Mouse (Mus musculus) C2C12 (cell line): ENCODE results near the gene Trim44.

Experiments used
- CTCF ChIP-seq: IDR thresholded peaks from one replicate; pipeline ENCODE4 v1.5.1; 2011; ENCODE audit not compliant: control insufficient read depth, insufficient read depth, insufficient read length
- MAX ChIP-seq: IDR thresholded peaks from one replicate; pipeline ENCODE4 v1.6.1; 2011; ENCODE audit warnings: mild to moderate bottlenecking, control low read depth
- MYOG ChIP-seq: IDR thresholded peaks from one replicate; pipeline ENCODE4 v1.6.1; 2011; ENCODE audit not compliant: control insufficient read depth, insufficient read length; ENCODE audit errors: extremely low read depth
- USF1 ChIP-seq: IDR thresholded peaks from one replicate; pipeline ENCODE4 v1.6.1; 2011; ENCODE audit warnings: low read depth, mild to moderate bottlenecking, control low read depth, moderate library complexity

- TF ChIP-seq CTCF = no peak
- no peak for TF ChIP-seq MAX
- TF ChIP-seq MYOG = no peak
- TF ChIP-seq USF1 = peak; percentile 77
These were observed 154.4 kb downstream of the Trim44 start for GRCm38 (mm10) chr2:102253204-102253603.
